Mouse (Mus musculus): ENCODE data around the gene Cnot2.
A peak's percentile ranks its signal among the peaks of the same experiment; 100 is the strongest.

The Cnot2 gene

DNA sequence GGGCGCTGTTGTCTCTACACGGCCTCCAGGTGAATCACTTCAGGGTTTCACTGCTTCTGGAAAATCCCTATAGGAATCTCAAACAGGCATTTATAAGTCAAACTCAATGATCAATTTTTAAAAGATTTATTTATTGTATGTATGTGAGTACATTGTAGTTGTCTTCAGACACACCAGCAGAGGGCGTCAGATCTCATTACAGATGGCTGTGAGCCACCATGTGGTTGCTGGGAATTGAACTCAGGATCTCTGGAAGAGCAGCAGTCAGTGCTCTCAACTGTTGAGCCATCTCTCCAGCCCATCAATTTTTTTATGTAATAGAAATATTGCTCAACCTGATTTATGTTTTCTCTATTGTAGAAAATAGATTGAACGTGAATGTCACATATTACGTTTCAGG is 100.3 kb downstream of the Cnot2 start:
- no peak for DNase-seq (ENCODE audit: low spot score)

GRCm38 (mm10) chr10:116476559-116476958 is 104.8 kb downstream of the Cnot2 start:
- no peak for DNase-seq (ENCODE audit: low spot score)

- no peak for DNase-seq (ENCODE audit: low spot score)
Observed at GRCm38 (mm10) chr10:116475725-116476124, 105.6 kb downstream of the Cnot2 start.

- peak; percentile 62 for DNase-seq (ENCODE audit: low spot score)
Observed at GRCm38 (mm10) chr10:116473759-116474549, 107.4 kb downstream of the Cnot2 start, which contains the start of gene Kcnmb4. TSS of gene Kcnmb4 (minus strand) at chr10:116473878.

DNA sequence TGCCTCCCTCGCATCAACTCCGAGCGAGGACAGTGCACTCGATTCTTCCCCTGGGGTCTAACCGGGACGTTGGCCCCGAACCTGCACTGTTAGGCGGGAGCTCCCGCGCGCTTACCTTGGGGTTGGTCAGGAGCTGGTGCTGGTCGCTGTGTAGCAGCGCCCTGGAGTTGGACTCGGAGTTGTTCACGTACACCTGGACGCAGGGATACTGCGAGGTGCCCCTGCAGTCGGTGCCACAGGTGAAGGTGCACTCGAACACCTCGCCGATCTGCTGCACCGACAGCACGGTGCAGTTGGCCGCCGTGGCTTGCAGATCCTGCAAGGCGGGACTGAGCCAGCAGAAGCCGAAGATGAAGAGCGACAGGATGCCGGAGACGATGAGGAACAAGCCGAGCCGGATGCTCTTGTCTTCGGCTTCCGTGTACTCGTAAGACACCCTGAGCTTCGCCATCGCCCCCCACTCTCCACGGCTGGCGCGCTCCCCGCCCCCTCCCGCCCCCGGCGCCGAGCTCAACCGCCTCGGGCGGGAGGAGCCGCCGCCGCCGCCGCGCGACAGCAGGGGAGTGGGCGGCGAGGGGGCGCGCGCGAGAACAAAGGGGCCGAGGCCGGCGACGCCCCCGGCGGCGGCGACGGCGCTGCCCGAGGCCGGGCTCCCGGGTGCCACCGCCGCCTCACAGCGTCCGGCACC is 108.1 kb downstream of the Cnot2 start:
- DNase-seq (ENCODE audit: low spot score): peak; percentile 49

DNA sequence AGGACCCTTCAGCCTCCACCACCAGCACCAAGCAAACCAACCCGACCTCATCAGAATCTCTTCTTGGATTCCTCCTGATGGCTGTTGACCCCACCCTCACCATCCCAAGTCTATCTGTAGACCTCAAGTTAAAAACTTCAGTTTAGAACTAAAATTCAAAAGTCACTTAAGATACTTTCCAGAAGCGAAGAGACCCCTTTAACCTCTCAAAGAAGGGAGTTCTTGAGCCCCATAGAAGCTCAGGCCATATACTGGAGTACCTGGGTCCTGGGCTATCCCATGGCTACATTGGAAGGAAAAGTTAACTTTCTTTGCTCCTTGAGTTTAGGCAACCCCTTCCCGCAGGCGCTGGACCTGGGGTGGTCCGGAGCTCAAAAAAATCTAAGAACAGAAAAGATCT is 108.7 kb downstream of the Cnot2 start:
- no peak for DNase-seq (ENCODE audit: low spot score)

- no peak for DNase-seq (ENCODE audit: low spot score)
Observed at GRCm38 (mm10) chr10:116470306-116470925, 110.9 kb downstream of the Cnot2 start.

DNA sequence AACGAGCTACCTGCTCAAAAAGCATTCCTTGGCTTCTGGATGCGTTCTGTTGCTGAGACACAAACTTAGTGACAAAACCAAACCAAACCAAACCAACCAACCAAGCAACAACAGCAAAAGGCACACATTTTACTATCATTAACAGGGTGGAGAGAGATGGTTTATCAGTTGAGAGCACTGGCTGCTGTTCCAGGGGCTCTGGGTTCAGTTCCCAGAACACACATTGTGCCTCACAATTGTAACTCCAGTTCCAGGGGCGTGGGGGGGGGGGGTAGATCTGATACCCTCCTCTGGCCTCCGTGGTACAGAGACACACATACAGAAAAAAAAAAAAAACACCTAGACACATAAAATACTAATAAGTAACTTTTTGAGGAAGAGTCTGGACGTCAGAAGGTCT is 113.2 kb downstream of the Cnot2 start:
- DNase-seq (ENCODE audit: low spot score): no peak

GRCm38 (mm10) chr10:116463753-116464345 is 117.5 kb downstream of the Cnot2 start:
- no peak for DNase-seq (ENCODE audit: low spot score)

GRCm38 (mm10) chr10:116461443-116461842 is 119.9 kb downstream of the Cnot2 start:
- no peak for DNase-seq (ENCODE audit: low spot score)

DNA sequence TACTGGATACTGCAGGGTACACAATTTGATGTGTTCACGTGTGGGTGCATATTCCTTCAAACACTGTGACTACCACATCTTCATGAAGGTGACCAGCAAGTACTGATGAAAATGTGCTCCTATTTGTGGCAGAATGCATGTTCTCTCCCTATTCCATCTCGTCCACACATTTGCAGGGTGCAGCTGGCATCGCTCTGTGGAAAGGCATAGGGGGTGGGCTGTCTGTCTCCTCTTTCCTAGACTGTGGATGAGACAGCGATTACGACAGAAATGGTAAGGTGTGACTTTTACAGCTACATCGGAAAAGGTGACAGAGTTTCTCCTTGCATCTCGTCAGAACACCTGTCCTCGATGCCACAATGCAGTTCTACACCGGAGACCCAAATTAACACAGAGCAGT is 122.5 kb downstream of the Cnot2 start:
- DNase-seq (ENCODE audit: low spot score): no peak

GRCm38 (mm10) chr10:116452771-116453170 is 128.5 kb downstream of the Cnot2 start:
- peak; percentile 27 for DNase-seq (ENCODE audit: low spot score)

DNA sequence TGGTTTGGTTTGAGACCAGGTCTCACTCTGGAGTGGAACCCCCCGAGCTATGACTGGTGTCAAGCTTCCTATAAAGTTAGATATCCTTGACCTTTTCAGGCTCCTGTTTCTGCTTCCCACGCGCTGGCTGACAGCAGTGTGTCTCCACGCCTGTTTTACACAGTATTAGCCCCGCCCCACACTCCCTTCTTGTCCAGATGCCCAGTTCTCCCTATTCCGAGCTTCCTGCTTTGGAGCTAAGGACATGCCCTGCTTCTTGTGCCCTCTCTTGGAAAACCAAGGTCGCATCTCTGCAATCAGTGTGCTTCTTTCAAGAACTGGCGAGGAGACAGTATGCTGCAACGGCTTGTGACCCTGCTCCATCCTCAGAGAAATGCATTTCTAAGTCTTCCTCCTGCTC is 130.7 kb downstream of the Cnot2 start:
- peak; percentile 70 for DNase-seq (ENCODE audit: low spot score)

- no peak for DNase-seq (ENCODE audit: low spot score)
Observed at GRCm38 (mm10) chr10:116448166-116448565, 133.1 kb downstream of the Cnot2 start.

- DNase-seq (ENCODE audit: low spot score): no peak
Observed at GRCm38 (mm10) chr10:116447176-116447575, 134.1 kb downstream of the Cnot2 start.

GRCm38 (mm10) chr10:116446040-116446439 is 135.3 kb downstream of the Cnot2 start:
- DNase-seq (ENCODE audit: low spot score): no peak

GRCm38 (mm10) chr10:116444826-116445225 is 136.5 kb downstream of the Cnot2 start:
- DNase-seq (ENCODE audit: low spot score): peak; percentile 23

DNA sequence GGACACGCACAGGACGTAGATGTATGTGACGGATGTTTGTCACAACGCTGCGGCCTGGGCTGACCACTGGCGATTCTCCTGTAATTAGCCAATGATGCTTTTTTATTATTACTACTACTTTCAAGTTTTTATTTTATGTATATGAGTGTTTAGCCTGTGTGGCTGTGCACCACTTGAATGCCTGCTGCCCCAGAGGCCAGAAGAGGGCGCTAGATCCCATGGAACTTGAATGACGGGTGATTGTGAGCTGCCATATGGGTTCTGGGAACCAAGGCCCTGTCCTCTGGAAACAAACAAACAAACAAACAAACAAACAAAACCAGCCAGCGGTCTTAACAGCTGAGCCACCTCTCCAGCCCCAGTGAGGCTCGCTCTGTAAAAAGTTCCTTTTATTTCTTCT is 136.9 kb downstream of the Cnot2 start:
- DNase-seq (ENCODE audit: low spot score): peak; percentile 38

DNA sequence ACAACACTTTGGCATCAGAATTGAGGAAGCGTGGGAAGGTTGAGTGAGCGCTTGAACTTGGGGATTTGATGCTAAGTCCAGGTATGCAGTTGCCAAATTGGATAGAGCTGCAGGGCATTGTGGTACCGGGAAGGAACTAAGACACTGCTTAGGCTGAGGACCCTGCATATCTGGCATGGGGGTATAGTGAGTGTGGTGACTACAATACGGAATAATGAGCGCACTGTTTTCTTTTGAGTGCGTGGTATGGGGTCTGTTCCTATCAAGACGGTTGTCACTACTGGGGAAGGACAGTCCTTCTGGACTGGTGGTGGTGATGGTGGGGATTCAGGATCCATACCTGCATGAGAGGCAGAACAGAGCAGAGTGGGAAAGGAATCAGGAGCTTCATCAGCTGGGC is 140.4 kb downstream of the Cnot2 start:
- DNase-seq (ENCODE audit: low spot score): no peak

DNA sequence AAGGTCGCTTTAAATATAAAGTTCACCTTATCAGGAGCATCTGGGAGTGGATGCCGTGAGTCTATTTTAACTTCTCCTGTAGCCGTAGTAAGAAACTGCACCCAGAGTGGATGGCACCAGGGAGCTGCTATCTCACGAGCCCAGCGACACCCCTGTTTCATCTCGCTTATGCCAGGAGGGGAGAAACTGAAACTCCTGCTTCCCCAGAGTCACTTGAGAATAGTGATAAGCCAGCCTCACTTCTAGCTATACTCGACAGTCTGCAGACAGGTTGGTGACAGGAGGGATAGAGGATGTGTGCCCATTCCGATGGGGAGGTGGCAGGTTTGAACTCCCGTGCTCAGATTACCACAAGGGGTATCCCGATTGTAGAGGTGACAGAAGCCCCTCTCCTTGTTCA is 141.2 kb downstream of the Cnot2 start:
- DNase-seq (ENCODE audit: low spot score): no peak

- no peak for DNase-seq (ENCODE audit: low spot score)
Observed at GRCm38 (mm10) chr10:116435455-116435854, 145.9 kb downstream of the Cnot2 start.

Data from testis, postnatal 10 days (tissue).